Comparison of ENCODE assay signal across 24 mouse cellular contexts in genomic region chr9:82835921-82836320, GRCm38 (mm10). TPM values are rescaled to one million over a fixed set of nuclear protein-coding genes. Genes with fewer than 3 reads are reported as not detected.
DNase-seq lines count a peak whose midpoint lies in the region; ATAC-seq lines count a peak whose summit lies in the region.
"Had no signal": no experiment of that assay in that cellular context is flagged by ENCODE, and none has a peak within 500 bp of the region (broad histone marks: within the 10 kb centered on the region; RNA-seq: fewer than 3 reads in every experiment).

No protein-coding gene starts in this region.

- 0 out of 2 replicates have a peak, but pooled peaks cover 3% of the 10 kb centered on the region for H3K4me1 ChIP-seq in kidney, embryonic 14.5 days (ENCODE audit: control insufficient read depth, insufficient read depth, low read length)
- H3K4me1 ChIP-seq: heart, embryonic 10.5 days had no signal

- H3K9me3 ChIP-seq in kidney, embryonic 14.5 days (ENCODE audit: control insufficient read depth, low read length), result no peaks in the 10 kb centered on the region
- H3K9me3 ChIP-seq: embryonic facial prominence, embryonic 13.5 days; forebrain, embryonic 12.5 days; G1E; heart, embryonic 10.5 days; hindbrain, embryonic 13.5 days had no signal

- no peak overlapping the region for H3K4me3 ChIP-seq in kidney, embryonic 14.5 days (ENCODE audit: low read length)
- H3K4me3 ChIP-seq: embryonic facial prominence, embryonic 13.5 days; forebrain, embryonic 12.5 days; gastrocnemius, adult 2 months; heart, embryonic 10.5 days; hindbrain, embryonic 13.5 days had no signal

- no peak overlapping the region for H3K27ac ChIP-seq in kidney, embryonic 14.5 days (ENCODE audit: low read depth, low read length)
- H3K27ac ChIP-seq: embryonic facial prominence, embryonic 13.5 days; forebrain, embryonic 12.5 days; gastrocnemius, adult 2 months; heart, embryonic 10.5 days; hindbrain, embryonic 13.5 days had no signal

- H3K4me2 ChIP-seq in kidney, embryonic 14.5 days (replicated peaks; ENCODE audit: low read depth, low read length), result no peak overlapping the region
- H3K4me2 ChIP-seq: embryonic facial prominence, embryonic 13.5 days; forebrain, embryonic 12.5 days; hindbrain, embryonic 13.5 days had no signal

- ATAC-seq in frontal cortex, adult (ENCODE audit: low TSS enrichment), result peak; percentile 41
- peak; percentile 12; the same call in 1 of the 2 replicates for ATAC-seq in kidney, embryonic 14.5 days (ENCODE audit: low FRiP score, low TSS enrichment)
- ATAC-seq: CD4-positive, CD25-positive, alpha-beta regulatory T cell, adult 4 months; forebrain, embryonic 16.5 days had no signal

- no peaks in the 10 kb centered on the region for H3K27me3 ChIP-seq in kidney, embryonic 14.5 days (ENCODE audit: control insufficient read depth, insufficient read depth, low read length)
- H3K27me3 ChIP-seq: embryonic facial prominence, embryonic 13.5 days; forebrain, embryonic 12.5 days; hindbrain, embryonic 13.5 days had no signal

- WGBS in kidney, embryonic 14.5 days, result 60% methylated on average over 6 of the region's 6 CpGs

- no peak for DNase-seq in frontal cortex, postnatal 36 days (ENCODE audit: low spot score in 2 of 2)
- DNase-seq in kidney, adult 8-10 months, result peak; percentile 10 to 44
- no peak for DNase-seq in kidney, postnatal 25 days
- DNase-seq in kidney, postnatal 14 days, result peak; percentile 13
- DNase-seq in right cerebral cortex, postnatal 10 days (ENCODE audit: low spot score in 2 of 2), result no peak
- no peak for DNase-seq in retina, postnatal 1 day
- DNase-seq: adrenal gland, postnatal 10 days; B cell, adult 2 months; cerebellum, adult 18-20 months; cerebellum, adult 9-11 months; cerebellum, postnatal 36 days; gastrocnemius, adult 2 months; gastrocnemius, postnatal 36 days; heart, adult 11 months; heart, postnatal 10 days had no signal

- peaks cover 5% of the 10 kb centered on the region; the same call in 1 of the 2 replicates for H3K36me3 ChIP-seq in kidney, embryonic 14.5 days (ENCODE audit: control insufficient read depth, insufficient read depth, low read length)

- H3K9ac ChIP-seq in kidney, embryonic 14.5 days (ENCODE audit: low read depth, low read length), result no peak overlapping the region
- H3K9ac ChIP-seq: embryonic facial prominence, embryonic 13.5 days; forebrain, embryonic 12.5 days; hindbrain, embryonic 13.5 days had no signal

RNA-seq across cellular contexts. Expression of gene Irak1bp1, which starts 6.6 kb away (rescaled TPM):
- polyA plus RNA-seq in kidney, embryonic 14.5 days (2014; fragmentation: Nextera tagmentation; extraction: Ambion mirVana), result 23.9 and 31.9 TPM in 2 replicates

Comparison
In these comparisons a context has a peak if more than half of its experiments do, and no peak if none do; other contexts are left out.
1. DNase-seq: peak in kidney, adult 8-10 months (2 of 2) and kidney, postnatal 14 days (single experiment); none in frontal cortex, postnatal 36 days (0 of 2), kidney, postnatal 25 days (0 of 2), right cerebral cortex, postnatal 10 days (0 of 2) and retina, postnatal 1 day (single experiment).